Mouse (Mus musculus): ENCODE results near the gene Masp1.

DNA sequence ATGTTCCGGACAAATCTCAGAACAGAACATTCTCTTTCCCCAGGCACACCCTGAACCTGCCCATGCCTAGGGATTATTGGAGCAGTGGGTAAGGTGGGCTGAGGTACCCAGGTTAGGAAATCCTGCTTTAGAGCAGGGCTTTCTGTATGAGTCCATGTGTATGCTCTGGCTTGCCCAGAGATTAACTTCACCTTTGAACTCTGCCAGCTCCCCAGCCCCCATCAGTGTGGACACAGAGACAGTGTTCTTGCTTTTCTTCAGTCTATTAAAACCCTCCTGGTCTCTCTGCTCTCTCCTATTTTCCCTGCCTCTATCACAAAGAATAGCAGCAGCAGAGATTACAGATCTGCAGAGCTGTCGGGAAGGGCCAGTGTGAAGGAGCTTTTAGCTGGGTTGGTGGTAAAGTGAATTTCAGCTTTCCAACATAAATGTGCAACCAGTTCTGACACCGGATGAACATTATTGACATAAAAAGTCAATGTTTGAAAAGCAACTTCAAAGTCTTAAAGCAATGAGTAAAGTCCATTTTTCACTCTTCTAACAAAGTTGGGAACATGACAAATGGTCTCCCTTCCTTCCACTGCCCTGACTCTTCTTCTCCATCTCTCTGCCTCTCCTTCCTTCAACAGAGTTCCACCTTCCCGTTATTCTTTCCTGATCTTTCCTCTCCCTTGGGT is 56.8 kb downstream of the Masp1 start:
- no peak for TF ChIP-seq HCFC1 (IDR thresholded peaks at IDR 0.05; ENCODE audit: borderline replicate concordance, insufficient read depth, low read length)
- TF ChIP-seq MAFK (IDR thresholded peaks at IDR 0.05; ENCODE audit: insufficient read depth, low read depth, low read length) = no peak
- TF ChIP-seq CHD2 (IDR thresholded peaks at IDR 0.05; ENCODE audit: low read depth, low read length) = no peak
